Mouse (Mus musculus): ENCODE measurements around the gene Trmt6. TPM values are rescaled to one million over a fixed set of nuclear protein-coding genes. Genes with fewer than 3 reads are reported as not detected.

Trmt6 gene
- polyA plus RNA-seq (2014; fragmentation: Illumina TruSeq; extraction: RNeasy Lipid Tissue Mini Kit (QIAGEN cat#74804)) = 55.4 TPM

DNA sequence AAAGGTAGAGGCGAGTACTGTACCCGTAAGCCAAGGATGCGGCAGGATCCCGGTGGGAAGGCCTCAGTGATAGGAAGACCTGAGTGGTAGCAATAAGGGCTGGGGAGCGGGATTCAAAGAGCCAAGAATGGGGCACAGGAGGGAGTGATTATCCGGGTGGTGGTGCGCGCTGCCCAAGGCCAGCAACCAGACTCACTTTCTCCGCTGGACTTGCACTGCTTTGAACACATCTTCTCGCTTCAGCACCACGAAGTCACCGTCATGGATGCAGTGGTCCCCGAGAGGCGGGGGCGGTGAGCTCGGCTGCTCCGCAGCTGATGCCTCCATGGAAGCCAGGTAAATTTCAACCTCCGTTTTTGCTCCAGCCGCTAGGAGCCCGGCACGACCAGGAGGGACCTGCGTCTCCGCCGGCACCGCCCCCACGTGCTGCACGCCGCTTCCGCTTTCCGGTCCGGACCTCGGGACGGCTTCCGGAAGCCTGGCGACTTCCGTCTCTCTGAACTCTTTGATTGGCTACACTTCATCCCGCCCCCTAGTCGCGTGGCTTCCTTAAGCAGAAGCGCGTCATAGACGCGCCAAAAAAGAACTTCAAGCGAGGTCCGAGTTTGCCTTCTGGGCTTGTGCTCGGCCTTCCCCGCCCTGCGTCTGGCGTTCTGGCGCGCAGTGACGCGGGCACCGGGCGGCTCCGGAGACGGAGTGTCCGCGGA, at the start of gene Trmt6, which contains the start of gene Mcm8:
Trmt6 (minus strand) TSS at position 448 of the 707 bp plus-strand sequence.
Mcm8 (plus strand) TSS at position 534 of the 707 bp plus-strand sequence.

DNA sequence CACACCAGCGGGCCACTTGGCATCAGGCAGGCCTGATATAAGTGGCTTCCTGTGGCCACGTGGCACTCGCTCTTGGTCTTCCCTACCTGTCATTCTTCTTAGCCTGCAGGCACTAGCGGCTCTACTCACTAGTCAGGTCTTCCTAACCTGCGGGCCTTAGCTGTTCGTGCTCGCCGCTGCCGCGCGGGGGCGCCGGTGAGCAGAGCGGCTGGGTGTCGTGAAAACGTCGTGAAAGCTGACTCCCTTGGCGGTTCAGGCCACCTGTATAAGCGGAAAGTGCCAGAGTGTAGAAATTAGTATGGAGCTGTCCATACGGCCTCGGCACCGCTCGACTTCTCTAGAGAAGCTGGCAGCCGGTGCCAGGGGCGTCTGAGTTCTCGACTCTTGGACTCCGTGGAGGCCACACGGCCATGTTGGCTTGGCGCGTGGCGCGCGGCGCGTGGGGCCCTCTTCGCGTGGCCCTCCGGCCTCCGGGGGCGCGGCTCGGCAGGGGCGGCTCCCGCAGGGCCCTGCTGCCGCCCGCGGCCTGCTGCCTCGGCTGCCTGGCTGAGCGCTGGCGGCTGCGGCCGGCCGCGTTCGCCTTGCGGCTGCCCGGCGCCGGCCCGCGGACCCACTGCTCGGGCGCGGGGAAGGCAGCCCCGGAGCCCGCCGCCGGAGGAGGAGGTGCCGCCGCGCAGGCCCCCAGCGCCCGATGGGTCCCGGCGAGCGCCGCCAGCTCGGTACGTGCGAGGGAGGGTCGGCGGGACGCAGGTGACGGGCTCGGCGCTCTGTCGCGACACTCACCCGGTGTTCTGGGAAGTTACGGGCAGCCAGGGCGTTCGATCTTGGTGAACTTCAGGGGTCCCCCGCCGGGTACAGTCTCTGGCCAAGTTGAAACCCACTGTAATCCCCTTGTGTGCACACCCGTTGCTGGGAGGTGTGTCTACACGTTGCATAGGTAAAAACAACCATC, 30.8 kb upstream of the Trmt6 start, which contains the start of gene Crls1:
Crls1 (plus strand) TSS at position 260 of the 952 bp plus-strand sequence.

DNA sequence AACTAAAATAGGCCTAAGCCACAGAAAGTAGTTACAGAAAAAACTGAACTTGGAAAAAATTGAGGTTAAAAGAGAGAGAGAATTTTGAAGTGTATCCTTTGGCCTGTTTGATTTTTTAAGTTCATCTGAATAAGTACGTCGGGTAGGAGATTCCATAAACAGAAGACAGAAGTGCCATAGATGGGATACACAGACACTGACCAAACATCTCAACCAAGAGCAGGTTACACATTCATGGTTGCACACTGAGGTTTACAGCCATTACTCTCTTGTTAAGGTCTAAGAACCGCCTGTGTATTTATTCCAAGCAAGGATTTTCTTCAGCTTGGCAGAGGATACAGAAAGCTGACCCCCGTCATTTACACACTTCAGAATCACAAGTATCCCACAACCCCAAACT, 34.9 kb downstream of the Trmt6 start, which contains the start of gene Chgb:
Chgb (plus strand) TSS at position 301 of the 400 bp plus-strand sequence.

Other genes with a start within 250 kb of the Trmt6 start
- 84.5 TPM for gene Gpcpd1, start 228.3 kb downstream of the Trmt6 start, polyA plus RNA-seq (2014; fragmentation: Illumina TruSeq; extraction: RNeasy Lipid Tissue Mini Kit (QIAGEN cat#74804))
- gene Shld1, start 129.1 kb downstream of the Trmt6 start, polyA plus RNA-seq (2014; fragmentation: Illumina TruSeq; extraction: RNeasy Lipid Tissue Mini Kit (QIAGEN cat#74804)) = 4.2 TPM
- 0.54 TPM for gene Chgb, start 34.8 kb downstream of the Trmt6 start, polyA plus RNA-seq (2014; fragmentation: Illumina TruSeq; extraction: RNeasy Lipid Tissue Mini Kit (QIAGEN cat#74804))
- gene Mcm8, start 86 bp upstream of the Trmt6 start, polyA plus RNA-seq (2014; fragmentation: Illumina TruSeq; extraction: RNeasy Lipid Tissue Mini Kit (QIAGEN cat#74804)) = 17.8 TPM
- gene Crls1, start 30.6 kb upstream of the Trmt6 start, polyA plus RNA-seq (2014; fragmentation: Illumina TruSeq; extraction: RNeasy Lipid Tissue Mini Kit (QIAGEN cat#74804)) = 149 TPM
- 12.5 TPM for gene Lrrn4, start 64.8 kb upstream of the Trmt6 start, polyA plus RNA-seq (2014; fragmentation: Illumina TruSeq; extraction: RNeasy Lipid Tissue Mini Kit (QIAGEN cat#74804))
- gene Fermt1, start 129.9 kb upstream of the Trmt6 start, polyA plus RNA-seq (2014; fragmentation: Illumina TruSeq; extraction: RNeasy Lipid Tissue Mini Kit (QIAGEN cat#74804)) = 2.6 TPM